Mouse (Mus musculus) central nervous system, embryonic 18 days (tissue): ENCODE measurements around the gene Grk3. TPM values are rescaled to one million over a fixed set of nuclear protein-coding genes. Genes with fewer than 3 reads are reported as not detected.

Experiments
- polyA plus RNA-seq: library from polyadenylated mRNA; depleted of rRNA; stranded (reverse); fragments of >200 nt; gene quantifications from 2 replicates; pipeline ENCODE4 v1.2.3, GENCODE M21; 2012; rRNA removed

Grk3 gene
- polyA plus RNA-seq: 28.0 and 32.9 TPM in 2 replicates

GRCm38 (mm10) chr5:113015236-113016061, at the start of gene Grk3:
Gene Grk3, minus strand, starts transcription at chr5:113015791.

DNA sequence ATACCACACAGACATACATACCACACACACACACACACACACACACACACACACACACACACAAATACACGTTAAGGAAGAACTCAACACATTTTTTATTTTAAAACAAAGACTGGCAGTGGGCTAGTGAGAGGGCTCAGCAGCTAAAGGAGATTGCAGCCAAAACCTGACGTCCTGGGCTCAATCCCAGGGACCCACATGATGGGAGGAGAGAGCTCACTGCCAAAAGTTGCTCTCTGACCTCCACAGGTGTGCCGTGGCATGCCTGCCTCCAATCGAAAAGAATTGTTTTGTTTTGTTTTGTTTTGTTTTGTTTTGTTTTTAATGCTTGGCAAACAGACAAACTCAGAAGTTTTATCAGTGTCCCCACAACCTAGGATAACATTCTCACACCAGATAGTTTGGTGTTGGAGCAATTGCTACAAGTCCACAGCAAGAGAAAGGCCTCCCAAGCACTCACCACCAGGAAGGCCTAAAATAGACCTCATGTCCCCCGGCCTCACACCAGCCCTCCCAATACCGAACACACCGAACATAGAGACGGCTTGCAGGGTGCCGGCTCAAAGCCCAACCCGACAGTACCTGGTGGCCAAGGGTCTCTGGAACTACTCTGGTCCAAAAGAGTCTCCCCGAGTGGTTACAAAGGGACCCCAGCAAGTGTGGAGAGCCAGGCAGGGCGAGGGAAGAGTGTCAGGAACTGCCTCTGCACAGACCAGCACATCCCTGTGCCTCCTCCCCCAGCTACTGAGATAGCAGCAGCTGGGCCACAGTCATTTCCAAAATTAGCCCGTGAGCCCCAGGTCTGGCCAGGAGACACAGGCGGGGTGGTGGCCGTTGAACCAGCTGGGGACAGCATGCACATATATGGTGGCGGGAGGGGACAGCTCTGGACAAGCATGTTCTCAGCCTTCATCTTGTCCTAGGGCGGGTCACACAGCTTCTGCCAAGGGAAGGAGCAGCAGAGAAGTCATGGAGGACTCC, 119.6 kb downstream of the Grk3 start, which contains the start of gene Myo18b:
Gene Myo18b, minus strand, starts transcription at position 689 of the 981 bp plus-strand sequence.

Other genes with a start within 250 kb of the Grk3 start
- gene Myo18b, start 119.4 kb downstream of the Grk3 start, polyA plus RNA-seq: 1.5 and 2.4 TPM in 2 replicates
- gene Crybb2, start 54.3 kb upstream of the Grk3 start, polyA plus RNA-seq: not detected in 2 replicates
- gene Crybb3, start 65.8 kb upstream of the Grk3 start, polyA plus RNA-seq: 3.2 and 3.4 TPM in 2 replicates
- 7.0 and 8.5 TPM in 2 replicates for gene 2900026A02Rik, start 205.4 kb upstream of the Grk3 start, polyA plus RNA-seq
- gene Tmem211, start 211.1 kb upstream of the Grk3 start, polyA plus RNA-seq: 0.04 and 0.07 TPM in 2 replicates